Comparison of ENCODE assay signal across 14 mouse cellular contexts in genomic region chr3:57533876-57534275, GRCm38 (mm10). TPM values are rescaled to one million over a fixed set of nuclear protein-coding genes. Genes with fewer than 3 reads are reported as not detected.
DNase-seq lines count a peak whose midpoint lies in the region; ATAC-seq and TF ChIP-seq lines count a peak whose summit lies in the region.
"Had no signal": no experiment of that assay in that cellular context is flagged by ENCODE, and none has a peak within 500 bp of the region (broad histone marks: within the 10 kb centered on the region; RNA-seq: fewer than 3 reads in every experiment).

No protein-coding gene starts in this region.

- H3K9me3 ChIP-seq in forebrain, embryonic 15.5 days, result no peaks in the 10 kb centered on the region
- H3K9me3 ChIP-seq in forebrain, embryonic 10.5 days, result no peaks in the 10 kb centered on the region
- H3K9me3 ChIP-seq in heart, embryonic 16.5 days (replicated peaks; ENCODE audit: control insufficient read depth, low read length), result no peaks in the 10 kb centered on the region
- no peaks in the 10 kb centered on the region for H3K9me3 ChIP-seq in lung, postnatal 0 days (ENCODE audit: low read length)
- H3K9me3 ChIP-seq in stomach, embryonic 16.5 days (replicated peaks; ENCODE audit: control insufficient read depth, low read length), result no peaks in the 10 kb centered on the region
- H3K9me3 ChIP-seq: liver, embryonic 13.5 days; midbrain, embryonic 12.5 days had no signal

- 68% methylated on average over 9 of the region's 9 CpGs for WGBS in forebrain, embryonic 15.5 days
- 86% methylated on average over 9 of the region's 9 CpGs for WGBS in forebrain, embryonic 10.5 days
- 73% methylated on average over 9 of the region's 9 CpGs for WGBS in heart, embryonic 16.5 days
- 67% methylated on average over 9 of the region's 9 CpGs for WGBS in lung, postnatal 0 days
- WGBS in stomach, embryonic 16.5 days, result 84% methylated on average over 9 of the region's 9 CpGs

- no peak for ATAC-seq in forebrain, embryonic 15.5 days (replicated peaks)
- ATAC-seq in heart, embryonic 16.5 days (replicated peaks; ENCODE audit: extremely low read depth, insufficient read depth, low FRiP score), result no peak
- ATAC-seq in lung, postnatal 0 days, result no peak
- ATAC-seq in stomach, embryonic 16.5 days (ENCODE audit: insufficient read depth, low FRiP score), result no peak
- ATAC-seq: intestine, postnatal 0 days; Patski had no signal

- no peak overlapping the region for H3K4me2 ChIP-seq in forebrain, embryonic 15.5 days (replicated peaks)
- no peak overlapping the region for H3K4me2 ChIP-seq in heart, embryonic 16.5 days (ENCODE audit: low read depth, low read length)
- H3K4me2 ChIP-seq in lung, postnatal 0 days (replicated peaks; ENCODE audit: low read depth, low read length), result no peak overlapping the region
- H3K4me2 ChIP-seq in stomach, embryonic 16.5 days (ENCODE audit: low read depth, low read length), result no peak overlapping the region
- H3K4me2 ChIP-seq: liver, embryonic 13.5 days; midbrain, embryonic 12.5 days had no signal

- DNase-seq in forebrain, embryonic 10.5 days (ENCODE audit: extremely low spot score, low spot score), result no peak
- no peak for DNase-seq in heart, postnatal 4 days
- DNase-seq in lung, postnatal 0 days (ENCODE audit: low spot score), result no peak
- DNase-seq in lung, postnatal 4 days, result no peak
- DNase-seq: cerebellum, postnatal 14 days; liver, embryonic 13.5 days; right cerebral cortex, adult 18-20 months; thymus, postnatal 25 days had no signal

- peaks cover 11% of the 10 kb centered on the region for H3K4me1 ChIP-seq in forebrain, embryonic 15.5 days
- H3K4me1 ChIP-seq in forebrain, embryonic 10.5 days, result peaks cover 7% of the 10 kb centered on the region
- H3K4me1 ChIP-seq in heart, embryonic 16.5 days (ENCODE audit: control insufficient read depth, insufficient read depth, low read length), result peaks cover 39% of the 10 kb centered on the region
- peaks cover 38% of the 10 kb centered on the region for H3K4me1 ChIP-seq in lung, postnatal 0 days (ENCODE audit: insufficient read depth, low read depth, low read length)
- H3K4me1 ChIP-seq in stomach, embryonic 16.5 days (ENCODE audit: control insufficient read depth, insufficient read depth, low read length), result peaks cover 6% of the 10 kb centered on the region; the same call in 1 of the 2 replicates
- H3K4me1 ChIP-seq: liver, embryonic 13.5 days; midbrain, embryonic 12.5 days had no signal

- TF ChIP-seq CTCF in lung, postnatal 0 days (IDR thresholded peaks at IDR 0.05), result no peak

- no peak for TF ChIP-seq EP300 in lung, postnatal 0 days (IDR thresholded peaks at IDR 0.05)

- H3K36me3 ChIP-seq in forebrain, embryonic 15.5 days, result no peaks in the 10 kb centered on the region
- no peaks in the 10 kb centered on the region for H3K36me3 ChIP-seq in forebrain, embryonic 10.5 days (replicated peaks)
- H3K36me3 ChIP-seq in heart, embryonic 16.5 days (ENCODE audit: control insufficient read depth, insufficient read depth), result no peaks in the 10 kb centered on the region
- no peaks in the 10 kb centered on the region for H3K36me3 ChIP-seq in lung, postnatal 0 days (ENCODE audit: insufficient read depth, low read length)
- no peaks in the 10 kb centered on the region for H3K36me3 ChIP-seq in stomach, embryonic 16.5 days (ENCODE audit: control insufficient read depth, insufficient read depth, low read length)
- H3K36me3 ChIP-seq: liver, embryonic 13.5 days; midbrain, embryonic 12.5 days had no signal

- no peak overlapping the region for H3K9ac ChIP-seq in forebrain, embryonic 15.5 days (replicated peaks)
- no peak overlapping the region for H3K9ac ChIP-seq in heart, embryonic 16.5 days (ENCODE audit: low read length)
- H3K9ac ChIP-seq in lung, postnatal 0 days (replicated peaks; ENCODE audit: low read depth), result no peak overlapping the region
- H3K9ac ChIP-seq in stomach, embryonic 16.5 days (ENCODE audit: low read length), result no peak overlapping the region
- H3K9ac ChIP-seq: liver, embryonic 13.5 days; midbrain, embryonic 12.5 days had no signal

- no peaks in the 10 kb centered on the region for H3K27me3 ChIP-seq in forebrain, embryonic 15.5 days
- H3K27me3 ChIP-seq in forebrain, embryonic 10.5 days (ENCODE audit: poor library complexity, severe bottlenecking), result no peaks in the 10 kb centered on the region
- H3K27me3 ChIP-seq in heart, embryonic 16.5 days (ENCODE audit: control insufficient read depth, insufficient read depth, low read length), result no peaks in the 10 kb centered on the region
- no peaks in the 10 kb centered on the region for H3K27me3 ChIP-seq in lung, postnatal 0 days (replicated peaks; ENCODE audit: insufficient read depth, low read length)
- H3K27me3 ChIP-seq in stomach, embryonic 16.5 days (ENCODE audit: control insufficient read depth, insufficient read depth, low read length), result no peaks in the 10 kb centered on the region
- H3K27me3 ChIP-seq: liver, embryonic 13.5 days; midbrain, embryonic 12.5 days; Patski had no signal

- H3K27ac ChIP-seq in forebrain, embryonic 15.5 days (replicated peaks), result peak overlapping the region; percentile 53
- no peak overlapping the region for H3K27ac ChIP-seq in forebrain, embryonic 10.5 days
- H3K27ac ChIP-seq in heart, embryonic 16.5 days (ENCODE audit: low read length), result peak overlapping the region; percentile 10
- H3K27ac ChIP-seq in lung, postnatal 0 days (ENCODE audit: low read length), result peak overlapping the region; percentile 26; the same call in 1 of the 2 replicates
- 0 out of 2 replicates have a peak overlapping the region, but pooled peaks have one; percentile 4 for H3K27ac ChIP-seq in stomach, embryonic 16.5 days (ENCODE audit: low read length)
- H3K27ac ChIP-seq: liver, embryonic 13.5 days; midbrain, embryonic 12.5 days had no signal

- H3K4me3 ChIP-seq in forebrain, embryonic 15.5 days, result no peak overlapping the region
- H3K4me3 ChIP-seq in forebrain, embryonic 10.5 days, result no peak overlapping the region
- H3K4me3 ChIP-seq in heart, embryonic 16.5 days (ENCODE audit: low read length), result no peak overlapping the region
- H3K4me3 ChIP-seq in lung, postnatal 0 days (ENCODE audit: low read depth, low read length), result no peak overlapping the region
- no peak overlapping the region for H3K4me3 ChIP-seq in stomach, embryonic 16.5 days (replicated peaks; ENCODE audit: low read length)
- H3K4me3 ChIP-seq: liver, embryonic 13.5 days; midbrain, embryonic 12.5 days had no signal

RNA-seq across cellular contexts. Expression of gene Wwtr1, which starts 41.8 kb away (rescaled TPM):
- polyA plus RNA-seq in forebrain, embryonic 15.5 days (2015; fragmentation: Nextera tagmentation; extraction: Ambion mirVana), result 10.7 TPM in 2 replicates
- polyA plus RNA-seq in forebrain, embryonic 10.5 days (2016; fragmentation: Nextera tagmentation; extraction: Ambion mirVana), result 10.6 and 11.3 TPM in 2 replicates
- 17.7 and 20.0 TPM in 2 replicates for polyA plus RNA-seq in heart, embryonic 16.5 days (2015; fragmentation: Nextera tagmentation; extraction: Ambion mirVana)
- 10 to 100 TPM; 78.5 to 83.2 TPM for total RNA-seq in heart, postnatal 4 days (2021)
- polyA plus RNA-seq in lung, postnatal 0 days (2015; fragmentation: Nextera tagmentation; extraction: Ambion mirVana), result 53.6 and 56.0 TPM in 2 replicates
- polyA plus RNA-seq in stomach, embryonic 16.5 days (2015; fragmentation: Nextera tagmentation; extraction: Ambion mirVana), result 15.5 and 16.2 TPM in 2 replicates
